ENCODE assay signal across 29 mouse cellular contexts in the genomic region with DNA sequence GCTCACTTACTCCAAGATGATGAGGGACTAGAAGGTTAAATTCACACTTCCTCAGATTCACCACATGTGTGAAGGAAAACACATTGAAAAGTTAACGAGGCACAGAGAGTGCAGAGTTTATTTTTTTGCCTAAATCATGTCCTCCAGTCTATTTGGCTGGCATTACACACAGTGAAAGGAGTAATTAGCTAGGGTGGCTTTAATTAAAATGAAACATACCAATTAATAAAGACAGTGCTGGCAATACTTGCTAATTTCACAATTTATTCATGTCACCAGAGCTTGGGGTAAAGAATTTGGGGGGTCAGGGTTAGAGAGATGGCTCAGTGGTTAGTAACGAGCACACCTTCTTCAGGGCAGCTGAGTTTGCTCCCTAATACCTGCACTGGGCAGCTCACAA. TPM values are rescaled to one million over a fixed set of nuclear protein-coding genes. Genes with fewer than 3 reads are reported as not detected.
"Had no signal": no experiment of that assay in that cellular context is flagged by ENCODE, and none has a peak within 500 bp of the region (broad histone marks: within the 10 kb centered on the region; RNA-seq: fewer than 3 reads in every experiment).

No protein-coding gene starts in this region.

- H3K9me3 ChIP-seq: heart, embryonic 13.5 days; heart, embryonic 15.5 days; hindbrain, embryonic 13.5 days; hindbrain, embryonic 15.5 days; limb, embryonic 12.5 days; liver, embryonic 13.5 days; liver, embryonic 15.5 days had no signal

- H3K27ac ChIP-seq: heart, embryonic 13.5 days; heart, embryonic 15.5 days; hindbrain, embryonic 13.5 days; hindbrain, embryonic 15.5 days; hindbrain, postnatal 0 days; layer of hippocampus, adult 2 months; limb, embryonic 12.5 days; liver, embryonic 13.5 days; liver, embryonic 15.5 days had no signal

- H3K4me2 ChIP-seq: heart, embryonic 11.5 days; heart, embryonic 13.5 days; heart, embryonic 15.5 days; hindbrain, embryonic 13.5 days; hindbrain, embryonic 15.5 days; limb, embryonic 12.5 days; liver, embryonic 11.5 days; liver, embryonic 13.5 days; liver, embryonic 15.5 days had no signal

- H3K27me3 ChIP-seq: heart, embryonic 13.5 days; heart, embryonic 15.5 days; hindbrain, embryonic 13.5 days; hindbrain, embryonic 15.5 days; limb, embryonic 12.5 days; liver, embryonic 13.5 days; liver, embryonic 15.5 days had no signal

- DNase-seq: gastrocnemius, postnatal 14 days; gastrocnemius, postnatal 36 days; heart, adult 18-20 months; heart, postnatal 14 days; heart, postnatal 36 days; kidney, adult 11 months; kidney, adult 2 months; kidney, adult 9 months; kidney, postnatal 10 days; kidney, postnatal 25 days; kidney, postnatal 4 days; layer of hippocampus, adult 9-11 months; layer of hippocampus, postnatal 36 days; left cerebral cortex, postnatal 4 days; liver; liver, embryonic 13.5 days; liver, postnatal 0 days had no signal

- H3K4me1 ChIP-seq: heart, embryonic 13.5 days; hindbrain, embryonic 15.5 days; liver, embryonic 13.5 days; liver, embryonic 15.5 days had no signal

- H3K9ac ChIP-seq: heart, embryonic 13.5 days; heart, embryonic 15.5 days; hindbrain, embryonic 13.5 days; hindbrain, embryonic 15.5 days; limb, embryonic 12.5 days; liver, embryonic 13.5 days; liver, embryonic 15.5 days; liver, postnatal 0 days had no signal

- H3K4me3 ChIP-seq: heart, embryonic 13.5 days; heart, embryonic 15.5 days; hindbrain, embryonic 13.5 days; hindbrain, embryonic 15.5 days; layer of hippocampus, adult 2 months; limb, embryonic 12.5 days; liver, embryonic 13.5 days; liver, embryonic 15.5 days had no signal

- ATAC-seq: hindbrain, postnatal 0 days; intestine, embryonic 16.5 days; liver, postnatal 0 days had no signal

- H3K36me3 ChIP-seq: heart, embryonic 13.5 days; heart, embryonic 15.5 days; hindbrain, embryonic 13.5 days; hindbrain, embryonic 15.5 days; limb, embryonic 12.5 days; liver, embryonic 13.5 days; liver, embryonic 15.5 days had no signal

RNA-seq across cellular contexts. Expression of a gene that starts 46.8 kb away (rescaled TPM):
- total RNA-seq: hematopoietic stem cell, adult 5-6 weeks had no signal
- polyA plus RNA-seq: liver, postnatal 0 days had no signal
